Mouse (Mus musculus): ENCODE measurements around the gene Glp1r.
A peak's percentile ranks its signal among the peaks of the same experiment; 100 is the strongest.

Gene Glp1r

GRCm38 (mm10) chr17:30912536-30912935 is 10.9 kb downstream of the Glp1r start:
- no peak for DNase-seq (ENCODE audit: low spot score)

- DNase-seq (ENCODE audit: low spot score), result no peak
These were observed 12.6 kb downstream of the Glp1r start for GRCm38 (mm10) chr17:30914264-30914663.

GRCm38 (mm10) chr17:30923566-30923965 is 21.9 kb downstream of the Glp1r start:
- DNase-seq (ENCODE audit: low spot score), result no peak

- DNase-seq (ENCODE audit: low spot score), result no peak
These were observed 29.2 kb downstream of the Glp1r start for GRCm38 (mm10) chr17:30930827-30931226.

- DNase-seq (ENCODE audit: low spot score), result no peak
These were observed 31.2 kb downstream of the Glp1r start for GRCm38 (mm10) chr17:30932836-30933235.

- no peak for DNase-seq (ENCODE audit: low spot score)
These were observed 33.7 kb downstream of the Glp1r start for GRCm38 (mm10) chr17:30935301-30935700.

GRCm38 (mm10) chr17:30938554-30938953 is 36.9 kb downstream of the Glp1r start:
- DNase-seq (ENCODE audit: low spot score), result peak; percentile 53

GRCm38 (mm10) chr17:30948382-30948781 is 46.8 kb downstream of the Glp1r start:
- DNase-seq (ENCODE audit: low spot score), result no peak

- peak; percentile 84 for DNase-seq (ENCODE audit: low spot score)
These were observed 49.2 kb downstream of the Glp1r start for GRCm38 (mm10) chr17:30950780-30951179.

- DNase-seq (ENCODE audit: low spot score), result no peak
These were observed 50.0 kb downstream of the Glp1r start for GRCm38 (mm10) chr17:30951600-30951999.

- DNase-seq (ENCODE audit: low spot score), result no peak
These were observed 52.7 kb downstream of the Glp1r start, which contains the start of gene Umodl1 for GRCm38 (mm10) chr17:30954340-30954739. TSS of gene Umodl1 (plus strand) at chr17:30954640.

GRCm38 (mm10) chr17:30961936-30962592 is 60.4 kb downstream of the Glp1r start:
- no peak for DNase-seq (ENCODE audit: low spot score)

- no peak for DNase-seq (ENCODE audit: low spot score)
These were observed 61.3 kb downstream of the Glp1r start for GRCm38 (mm10) chr17:30962880-30963279.

- no peak for DNase-seq (ENCODE audit: low spot score)
These were observed 68.4 kb downstream of the Glp1r start for GRCm38 (mm10) chr17:30969983-30970382.

GRCm38 (mm10) chr17:30971877-30972276 is 70.3 kb downstream of the Glp1r start:
- no peak for DNase-seq (ENCODE audit: low spot score)

- no peak for DNase-seq (ENCODE audit: low spot score)
These were observed 71.7 kb downstream of the Glp1r start for GRCm38 (mm10) chr17:30973332-30973731.

- DNase-seq (ENCODE audit: low spot score), result no peak
These were observed 75.7 kb downstream of the Glp1r start for GRCm38 (mm10) chr17:30977290-30977689.

- no peak for DNase-seq (ENCODE audit: low spot score)
These were observed 76.9 kb downstream of the Glp1r start for GRCm38 (mm10) chr17:30978556-30978955.

- DNase-seq (ENCODE audit: low spot score), result no peak
These were observed 81.9 kb downstream of the Glp1r start for GRCm38 (mm10) chr17:30983521-30983920.

GRCm38 (mm10) chr17:30990254-30990653 is 88.6 kb downstream of the Glp1r start:
- DNase-seq (ENCODE audit: low spot score), result no peak
